Mouse (Mus musculus) heart, embryonic 13.5 days (tissue): ENCODE measurements around the gene Scgb2b17. TPM values are rescaled to one million over a fixed set of nuclear protein-coding genes. Genes with fewer than 3 reads are reported as not detected.
"Not testable (repeated sequence)": the region's sequence is repeated elsewhere in the genome, so short reads cannot be mapped to it uniquely, and the experiment has no call there.

Source experiments
- ATAC-seq: fragments of 200-750 bp; cut with Nextera tagmentation; 2 replicates; pipeline ENCODE4 v1.8.0; 2017; ENCODE audit warnings: moderate TSS enrichment; ENCODE audit not compliant: insufficient number of reproducible peaks, low FRiP score, low TSS enrichment; ENCODE audit errors: extremely low read depth
- H3K27ac ChIP-seq: fragments of 300-500 bp; sonication (generic); replicated peaks from 2 replicates; pipeline ENCODE4 v1.5.1; 2015; ENCODE audit warnings: moderate library complexity, mild to moderate bottlenecking, inconsistent platforms
- H3K27me3 ChIP-seq: fragments of 300-500 bp; sonication (generic); replicated peaks from 2 replicates; pipeline ENCODE4 v1.6.1; 2015; ENCODE audit warnings: mild to moderate bottlenecking, inconsistent platforms
- H3K36me3 ChIP-seq: fragments of 300-500 bp; sonication (generic); 2 replicates; pipeline ENCODE4 v1.6.1; 2015; ENCODE audit warnings: mild to moderate bottlenecking, inconsistent platforms
- H3K4me1 ChIP-seq: fragments of 300-500 bp; sonication (generic); 2 replicates; pipeline ENCODE4 v1.6.1; 2015; ENCODE audit warnings: inconsistent platforms
- H3K4me2 ChIP-seq: fragments of 300-500 bp; sonication (generic); 2 replicates; pipeline ENCODE4 v1.6.1; 2015; ENCODE audit warnings: inconsistent platforms, mild to moderate bottlenecking, moderate library complexity
- H3K4me3 ChIP-seq: fragments of 300-500 bp; sonication (generic); 2 replicates; pipeline ENCODE4 v1.5.1; 2015; ENCODE audit warnings: moderate library complexity, mild to moderate bottlenecking, inconsistent platforms
- H3K9ac ChIP-seq: fragments of 300-500 bp; sonication (generic); 2 replicates; pipeline ENCODE4 v1.6.1; 2015; ENCODE audit warnings: inconsistent platforms, mild to moderate bottlenecking, moderate library complexity
- H3K9me3 ChIP-seq: fragments of 300-500 bp; sonication (generic); 2 replicates; pipeline ENCODE4 v1.6.1; 2016; ENCODE audit warnings: inconsistent platforms
- polyA plus RNA-seq: library from polyadenylated mRNA; unstranded; fragments of >200 nt; fragmentation: Nextera tagmentation; extraction: Ambion mirVana; gene quantifications from 2 replicates; pipeline ENCODE4 v1.2.1, GENCODE M21; 2015

Scgb2b17 gene
- polyA plus RNA-seq = not detected in 2 replicates

GRCm38 (mm10) chr7:33056461-33056860 is at the start of gene Scgb2b17:
Gene Scgb2b17 (minus strand): TSS chr7:33056561.
- not testable (repeated sequence) for H3K27me3 ChIP-seq, ATAC-seq

DNA sequence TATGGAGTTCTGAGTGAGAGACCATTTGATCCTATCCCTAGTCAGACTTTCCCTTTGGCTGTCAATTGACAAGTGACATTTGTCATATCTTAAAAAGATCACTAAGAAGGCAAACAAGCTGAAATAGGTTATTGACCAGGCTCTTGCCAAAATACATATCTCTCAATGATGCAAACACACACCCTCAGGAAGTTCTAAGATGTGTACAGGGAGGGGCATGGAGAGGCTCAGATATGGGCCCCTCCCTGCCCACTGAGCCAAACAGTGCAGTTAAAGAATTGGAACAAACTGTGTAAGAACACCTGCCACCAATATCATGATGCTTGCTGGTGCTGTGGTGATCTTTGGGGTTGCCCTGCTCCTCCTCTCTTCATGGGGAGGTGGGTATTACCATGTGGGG is 6.8 kb upstream of the Scgb2b17 start, which contains the start of gene Scgb1b17:
Scgb1b17 (plus strand) TSS at position 301 of the 400 bp plus-strand sequence.
- not testable (repeated sequence) for H3K27me3 ChIP-seq, H3K9ac ChIP-seq, H3K36me3 ChIP-seq, H3K4me3 ChIP-seq, ATAC-seq, H3K4me1 ChIP-seq, H3K9me3 ChIP-seq, H3K27ac ChIP-seq, H3K4me2 ChIP-seq

More at GRCm38 (mm10) chr7:33056461-33056860, at the start of gene Scgb2b17:
- H3K4me1 ChIP-seq, H3K4me3 ChIP-seq, H3K36me3 ChIP-seq, H3K4me2 ChIP-seq, H3K9ac ChIP-seq, H3K27ac ChIP-seq, H3K9me3 ChIP-seq: not testable (repeated sequence)

Other genes with a start within 250 kb of the Scgb2b17 start
- gene Scgb2b15, start 226.9 kb downstream of the Scgb2b17 start, polyA plus RNA-seq = not detected in 2 replicates
- not detected in 2 replicates for gene Scgb1b15, start 220.0 kb downstream of the Scgb2b17 start, polyA plus RNA-seq
- not detected in 2 replicates for gene Scgb1b17, start 6.9 kb upstream of the Scgb2b17 start, polyA plus RNA-seq
- not detected in 2 replicates for gene Scgb2b18, start 117.3 kb upstream of the Scgb2b17 start, polyA plus RNA-seq
- gene Scgb1b18, start 129.0 kb upstream of the Scgb2b17 start, polyA plus RNA-seq = not detected in 2 replicates
- gene Scgb2b19, start 223.8 kb upstream of the Scgb2b17 start, polyA plus RNA-seq = not detected in 2 replicates
- gene Scgb1b19, start 230.7 kb upstream of the Scgb2b17 start, polyA plus RNA-seq = not detected in 2 replicates